8 mouse cellular contexts compared by ENCODE assay signal in genomic region chr6:31664495-31664894, GRCm38 (mm10).
DNase-seq lines count a peak whose midpoint lies in the region; ATAC-seq and TF ChIP-seq lines count a peak whose summit lies in the region.

No protein-coding gene starts in this region.

- peak; percentile 73 for ATAC-seq in granulocyte monocyte progenitor cell, adult 5-6 weeks (replicated peaks; ENCODE audit: poor library complexity, severe bottlenecking)
- peak; percentile 47 for ATAC-seq in kidney, postnatal 0 days (replicated peaks; ENCODE audit: low FRiP score, low read depth)
- ATAC-seq in monocyte, adult 5-6 weeks (replicated peaks; ENCODE audit: insufficient number of reproducible peaks, low FRiP score, low TSS enrichment, poor library complexity, severe bottlenecking): 0 out of 2 replicates have a peak, but pooled peaks have one; percentile 42

- no peaks in the 10 kb centered on the region for H3K9me3 ChIP-seq in kidney, postnatal 0 days (replicated peaks; ENCODE audit: low read length)

- H3K4me3 ChIP-seq in kidney, postnatal 0 days (replicated peaks; ENCODE audit: low read depth, low read length): no peak overlapping the region
- H3K4me3 ChIP-seq in liver, adult 2 months (ENCODE audit: insufficient read depth, low read depth, low read length): no peak overlapping the region

- TF ChIP-seq POLR2A in liver, adult 2 months (IDR thresholded peaks at IDR 0.05; ENCODE audit: extremely low read depth, insufficient read depth, low read length): no peak

- H3K4me1 ChIP-seq in kidney, postnatal 0 days (replicated peaks; ENCODE audit: insufficient read depth, low read length): no peaks in the 10 kb centered on the region
- no peaks in the 10 kb centered on the region for H3K4me1 ChIP-seq in liver, adult 2 months (ENCODE audit: control insufficient read depth, insufficient read depth, low read length)

- no peak overlapping the region for H3K9ac ChIP-seq in kidney, postnatal 0 days (ENCODE audit: low read depth, low read length)
- no peak overlapping the region for H3K9ac ChIP-seq in liver, adult 2 months (ENCODE audit: low read depth, low read length)

- H3K4me2 ChIP-seq in kidney, postnatal 0 days (ENCODE audit: low read length): no peak overlapping the region

- no peaks in the 10 kb centered on the region for H3K79me2 ChIP-seq in liver, adult 2 months (ENCODE audit: control insufficient read depth, insufficient read depth, low read length)

- no peaks in the 10 kb centered on the region for H3K27me3 ChIP-seq in kidney, postnatal 0 days (ENCODE audit: insufficient read depth, low read length)
- 0 out of 2 replicates have a peak, but pooled peaks cover 3% of the 10 kb centered on the region for H3K27me3 ChIP-seq in liver, adult 2 months (ENCODE audit: control insufficient read depth, insufficient read depth, low read length)

- H3K36me3 ChIP-seq in kidney, postnatal 0 days (ENCODE audit: insufficient read depth, low read length): no peaks in the 10 kb centered on the region
- H3K36me3 ChIP-seq in liver, adult 2 months (ENCODE audit: control insufficient read depth, insufficient read depth, low read length): no peaks in the 10 kb centered on the region

- peak; percentile 94 for TF ChIP-seq CTCF in kidney, postnatal 0 days (IDR thresholded peaks at IDR 0.05; ENCODE audit: low read depth)
- TF ChIP-seq CTCF in liver, adult 2 months (IDR thresholded peaks at IDR 0.05; ENCODE audit: low read depth, low read length): peak; percentile 91

- H3K27ac ChIP-seq in kidney, postnatal 0 days: no peak overlapping the region
- no peak overlapping the region for H3K27ac ChIP-seq in liver, adult 2 months (replicated peaks; ENCODE audit: insufficient read depth, low read depth, low read length)

- 14% methylated on average over 7 of the region's 7 CpGs for WGBS in kidney, postnatal 0 days
- WGBS in liver, adult 2 months: 18% methylated on average over 7 of the region's 7 CpGs

- DNase-seq in urinary bladder, adult 18-20 months (ENCODE audit: low spot score in 2 of 2): peak; percentile 10 to 37
- no peak for DNase-seq in urinary bladder, postnatal 10 days (ENCODE audit: low spot score)
- DNase-seq in embryo, embryonic 10.5 days (ENCODE audit: low spot score): peak; percentile 89
- peak; percentile 77 for DNase-seq in kidney, postnatal 0 days (ENCODE audit: low spot score)
- DNase-seq in liver, adult 2 months (ENCODE audit: extremely low read depth, low read depth, low spot score): peak; percentile 20
- DNase-seq in spleen, postnatal 4 days (ENCODE audit: low spot score in 2 of 2): peak; percentile 61 to 83
